Mouse (Mus musculus) T-helper 1 cell (primary cell): ENCODE results near the gene Trappc12.
"Not testable (repeated sequence)": the region's sequence is repeated elsewhere in the genome, so short reads cannot be mapped to it uniquely, and the experiment has no call there.

ENCODE experiments used
- in situ Hi-C: fragments of 300-600 bp; cut with MboI, MseI; formaldehyde crosslinking; loops from one replicate; pipeline ENCODE4 v1.15.1; 2025; ENCODE audit warnings: high pct_unique_total_duplicates

The Trappc12 gene

GRCm38 (mm10) chr12:28733520-28734245, 16.6 kb downstream of the Trappc12 start:
- in situ Hi-C loops, result not testable (repeated sequence)

GRCm38 (mm10) chr12:28732631-28733030, 17.6 kb downstream of the Trappc12 start:
- in situ Hi-C loops, result no loop called here

GRCm38 (mm10) chr12:28727061-28727460, 23.2 kb downstream of the Trappc12 start:
- in situ Hi-C loops, result no loop called here

GRCm38 (mm10) chr12:28726204-28726603, 24.1 kb downstream of the Trappc12 start:
- in situ Hi-C loops, result no loop called here

- in situ Hi-C loops, result no loop called here
Measured at GRCm38 (mm10) chr12:28724366-28724765, 25.9 kb downstream of the Trappc12 start.

- in situ Hi-C loops, result no loop called here
Measured at GRCm38 (mm10) chr12:28718106-28718505, 32.2 kb downstream of the Trappc12 start.

GRCm38 (mm10) chr12:28717066-28717465, 33.2 kb downstream of the Trappc12 start:
- in situ Hi-C loops, result no loop called here

- in situ Hi-C loops, result no loop called here
Measured at GRCm38 (mm10) chr12:28714822-28715632, 35.2 kb downstream of the Trappc12 start.

GRCm38 (mm10) chr12:28710566-28711185, 39.6 kb downstream of the Trappc12 start:
- in situ Hi-C loops, result no loop called here

GRCm38 (mm10) chr12:28708154-28708553, 42.1 kb downstream of the Trappc12 start:
- in situ Hi-C loops, result no loop called here

GRCm38 (mm10) chr12:28705204-28705603, 45.1 kb downstream of the Trappc12 start:
- in situ Hi-C loops, result no loop called here

GRCm38 (mm10) chr12:28704381-28704780, 45.9 kb downstream of the Trappc12 start:
- in situ Hi-C loops, result no loop called here

- in situ Hi-C loops, result no loop called here
Measured at GRCm38 (mm10) chr12:28701302-28701701, 49.0 kb downstream of the Trappc12 start.

- in situ Hi-C loops, result no loop called here
Measured at GRCm38 (mm10) chr12:28700561-28701025, 49.7 kb downstream of the Trappc12 start.

- in situ Hi-C loops, result no loop called here
Measured at GRCm38 (mm10) chr12:28700101-28700511, 50.2 kb downstream of the Trappc12 start.

- in situ Hi-C loops, result no loop called here
Measured at GRCm38 (mm10) chr12:28699656-28700055, 50.6 kb downstream of the Trappc12 start.

- in situ Hi-C loops, result no loop called here
Measured at GRCm38 (mm10) chr12:28699086-28699485, 51.2 kb downstream of the Trappc12 start.

- in situ Hi-C loops, result no loop called here
Measured at GRCm38 (mm10) chr12:28697821-28698595, 52.3 kb downstream of the Trappc12 start.

GRCm38 (mm10) chr12:28694776-28695175, 55.5 kb downstream of the Trappc12 start:
- in situ Hi-C loops, result no loop called here

GRCm38 (mm10) chr12:28694231-28694630, 56.0 kb downstream of the Trappc12 start:
- in situ Hi-C loops, result no loop called here

GRCm38 (mm10) chr12:28693738-28694137, 56.5 kb downstream of the Trappc12 start:
- in situ Hi-C loops, result no loop called here
